Mouse (Mus musculus): ENCODE measurements around the gene Six4. TPM values are rescaled to one million over a fixed set of nuclear protein-coding genes. Genes with fewer than 3 reads are reported as not detected.

Gene Six4
- total and polyA plus RNA-seq, 2 experiments from 2014 or later = 0.13 to 0.43 TPM

DNA sequence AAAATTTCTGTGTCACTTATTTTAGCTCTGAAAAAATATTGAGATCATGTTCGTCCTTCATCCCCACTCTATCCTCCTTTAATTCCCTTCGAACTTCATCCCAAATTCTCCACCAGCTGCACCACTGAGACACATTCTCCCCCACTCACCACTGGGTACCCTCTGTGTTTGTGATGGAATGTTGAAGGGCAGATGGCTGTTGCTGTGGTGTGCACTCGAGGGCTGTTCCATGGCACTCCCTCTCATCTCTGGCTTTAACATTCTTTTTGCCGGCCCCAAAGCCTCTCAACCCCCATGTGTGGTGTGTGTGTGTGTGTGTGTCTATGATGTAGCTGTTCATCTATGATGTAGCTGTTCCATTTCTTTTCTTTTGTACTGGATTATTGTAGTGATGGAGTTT lies 12.0 kb upstream of the Six4 start:
- Histone ChIP-seq H3K36me3 (ENCODE audit: insufficient read depth) (no peaks in the 10 kb centered on the region), H3K4me3 (ENCODE audit: low read depth, low read length) (no peak overlapping the region), H3K27me3 (ENCODE audit: insufficient read depth, low read length) (no peaks in the 10 kb centered on the region), H3K9ac (no peak overlapping the region), H3K4me2 (ENCODE audit: low read depth) (no peak overlapping the region), H3K4me1 (ENCODE audit: insufficient read depth) (peaks cover 5% of the 10 kb centered on the region; the same call in 1 of the 2 replicates), H3K27ac (ENCODE audit: low read depth, low read length) (no peak overlapping the region), H3K9me3 (ENCODE audit: low read length) (no peaks in the 10 kb centered on the region)
- no peak for TF ChIP-seq CTCF (IDR thresholded peaks at IDR 0.05; ENCODE audit: low read depth)
- ATAC-seq (no peak), DNase-seq (no peak)
- WGBS = 73% methylated on average over 4 of the region's 4 CpGs

GRCm38 (mm10) chr12:73123093-73124041 lies 10.1 kb upstream of the Six4 start, which contains the start of gene Mnat1:
Mnat1 (plus strand) TSS chr12:73123717.
- Histone ChIP-seq H3K36me3 (ENCODE audit: insufficient read depth) (no peaks in the 10 kb centered on the region), H3K27me3 (ENCODE audit: insufficient read depth, low read length) (no peaks in the 10 kb centered on the region), H3K9ac (peak within 1 kb of the TSS; percentile 72), H3K4me3 (ENCODE audit: low read depth, low read length) (peak within 1 kb of the TSS; percentile 62), H3K4me1 (ENCODE audit: insufficient read depth) (peaks cover 5% of the 10 kb centered on the region; the same call in 1 of the 2 replicates), H3K9me3 (ENCODE audit: low read length) (no peaks in the 10 kb centered on the region), H3K4me2 (ENCODE audit: low read depth) (peak within 1 kb of the TSS; percentile 54), H3K27ac (ENCODE audit: low read depth, low read length) (no peak within 1 kb of the TSS)
- TF ChIP-seq CTCF (IDR thresholded peaks at IDR 0.05; ENCODE audit: low read depth) = no peak
- WGBS = 1% methylated on average over 23 of the region's 23 CpGs
- ATAC-seq (peak; percentile 88), DNase-seq (peak; percentile 89)

DNA sequence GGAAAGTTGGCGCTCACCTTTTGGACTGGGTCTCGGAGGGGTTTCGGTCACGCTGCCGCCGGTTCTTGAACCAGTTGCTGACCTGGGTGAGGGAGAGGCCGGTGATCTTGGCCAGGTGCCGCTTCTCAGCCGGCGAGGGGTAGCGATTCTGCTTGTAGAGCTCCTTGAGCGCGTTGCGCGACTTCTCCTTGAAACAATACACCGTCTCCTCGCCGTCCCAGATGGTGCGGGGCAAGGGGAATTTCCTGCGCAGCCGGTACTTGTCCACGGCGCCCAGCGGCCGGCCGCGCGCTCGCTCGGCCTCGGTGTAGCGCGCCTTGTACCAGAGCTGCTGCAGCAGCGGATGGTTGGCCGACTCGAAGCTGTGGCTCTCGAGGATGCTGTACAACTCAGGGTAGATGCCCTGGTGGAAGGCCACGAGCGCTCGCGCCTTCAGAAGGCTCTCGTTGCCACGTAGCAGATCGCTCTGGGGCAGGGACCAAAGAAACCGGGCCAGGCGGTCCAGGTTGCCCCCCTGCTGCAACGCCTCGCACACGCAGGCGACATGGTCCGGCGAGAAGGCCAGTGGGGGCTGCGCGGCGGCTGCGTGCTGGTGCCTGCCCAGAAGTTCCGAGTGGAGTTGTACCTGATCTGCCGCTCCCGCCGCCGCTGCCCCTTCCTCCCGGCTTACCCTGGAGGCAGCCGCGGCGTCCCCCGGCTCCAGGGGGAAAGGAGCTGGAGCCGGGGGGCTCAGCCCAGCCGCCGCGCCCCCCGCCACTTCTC lies 749 bp downstream of the Six4 start:
- TF ChIP-seq CTCF (IDR thresholded peaks at IDR 0.05; ENCODE audit: low read depth) = no peak; the same call in 1 of the 2 replicates
- Histone ChIP-seq H3K9ac (peak overlapping the region; percentile 55), H3K4me3 (ENCODE audit: low read depth, low read length) (peak overlapping the region; percentile 62), H3K9me3 (ENCODE audit: low read length) (no peaks in the 10 kb centered on the region), H3K27me3 (ENCODE audit: insufficient read depth, low read length) (peaks cover 25% of the 10 kb centered on the region), H3K36me3 (ENCODE audit: insufficient read depth) (no peaks in the 10 kb centered on the region), H3K4me2 (ENCODE audit: low read depth) (peak overlapping the region; percentile 100), H3K27ac (ENCODE audit: low read depth, low read length) (no peak overlapping the region; the same call in 1 of the 2 replicates), H3K4me1 (ENCODE audit: insufficient read depth) (peaks cover 6% of the 10 kb centered on the region; the same call in 1 of the 2 replicates)
- peak; percentile 62 for ATAC-seq
- 2% methylated on average over 70 of the region's 71 CpGs for WGBS
- peak; percentile 36 for DNase-seq

DNA sequence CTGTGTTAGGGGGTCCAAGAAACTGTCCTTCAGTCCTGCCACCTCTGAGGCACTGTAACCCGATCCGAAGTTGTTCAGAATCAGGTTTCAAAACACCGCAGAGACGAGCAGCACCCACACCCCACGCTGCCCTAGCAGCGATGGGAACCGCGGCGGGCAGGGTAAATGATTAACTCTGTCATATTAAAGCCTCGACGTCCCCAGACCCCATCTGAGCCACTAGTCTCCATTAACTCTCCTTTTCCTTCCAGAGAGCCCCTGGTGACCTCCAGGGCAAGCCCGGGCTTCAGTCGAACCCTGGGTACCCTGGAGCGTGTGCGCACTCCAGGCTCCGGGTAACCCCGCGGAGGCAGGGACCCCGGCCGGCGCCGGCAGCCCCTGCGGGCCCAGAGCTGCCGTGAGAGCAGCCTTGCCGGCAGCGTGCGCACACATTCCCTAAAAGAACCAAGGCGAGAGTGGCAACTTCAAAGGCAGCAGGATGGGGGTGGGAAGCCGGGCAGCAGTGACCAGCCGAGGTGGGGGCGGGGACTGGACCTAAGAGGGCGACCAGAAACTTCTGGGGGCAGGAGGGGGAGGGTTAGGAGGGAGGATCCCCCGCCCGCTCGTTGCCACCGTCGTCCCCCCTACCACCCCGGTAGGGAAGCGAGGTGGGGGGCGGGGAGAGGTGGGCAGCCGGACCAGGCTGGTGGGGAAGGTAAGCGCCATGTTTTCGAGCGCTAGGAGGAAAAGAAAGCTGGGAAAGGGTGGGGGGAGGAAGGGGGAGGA lies 1.5 kb downstream of the Six4 start:
- ATAC-seq (0 out of 2 replicates have a peak, but pooled peaks have one; percentile 19), DNase-seq (peak; percentile 9)
- H3K4me2 ChIP-seq (ENCODE audit: low read depth) = peak overlapping the region; percentile 100
- H3K27me3 ChIP-seq (ENCODE audit: insufficient read depth, low read length) = peaks cover 25% of the 10 kb centered on the region
- peak overlapping the region; percentile 62 for H3K4me3 ChIP-seq (ENCODE audit: low read depth, low read length)
- H3K9ac ChIP-seq = peak overlapping the region; percentile 55
- H3K9me3 ChIP-seq (ENCODE audit: low read length) = no peaks in the 10 kb centered on the region
- TF ChIP-seq CTCF (IDR thresholded peaks at IDR 0.05; ENCODE audit: low read depth) = no peak
- no peak overlapping the region for H3K27ac ChIP-seq (ENCODE audit: low read depth, low read length)
- under 1% methylated on average over 39 of the region's 44 CpGs for WGBS
- no peaks in the 10 kb centered on the region for H3K36me3 ChIP-seq (ENCODE audit: insufficient read depth)
- peaks cover 6% of the 10 kb centered on the region; the same call in 1 of the 2 replicates for H3K4me1 ChIP-seq (ENCODE audit: insufficient read depth)

- Histone ChIP-seq H3K27me3 (ENCODE audit: insufficient read depth, low read length) (peaks cover 22% of the 10 kb centered on the region), H3K4me3 (ENCODE audit: low read depth, low read length) (no peak overlapping the region), H3K27ac (ENCODE audit: low read depth, low read length) (no peak overlapping the region), H3K36me3 (ENCODE audit: insufficient read depth) (no peaks in the 10 kb centered on the region), H3K9me3 (ENCODE audit: low read length) (no peaks in the 10 kb centered on the region), H3K4me1 (ENCODE audit: insufficient read depth) (peaks cover 6% of the 10 kb centered on the region; the same call in 1 of the 2 replicates), H3K9ac (no peak overlapping the region), H3K4me2 (ENCODE audit: low read depth) (peak overlapping the region; percentile 100; the same call in 1 of the 2 replicates)
- ATAC-seq (no peak), DNase-seq (no peak)
- no peak for TF ChIP-seq CTCF (IDR thresholded peaks at IDR 0.05; ENCODE audit: low read depth)
- WGBS = 10% methylated on average over 23 of the region's 23 CpGs
Measured at GRCm38 (mm10) chr12:73110431-73111111, 2.7 kb downstream of the Six4 start.

DNA sequence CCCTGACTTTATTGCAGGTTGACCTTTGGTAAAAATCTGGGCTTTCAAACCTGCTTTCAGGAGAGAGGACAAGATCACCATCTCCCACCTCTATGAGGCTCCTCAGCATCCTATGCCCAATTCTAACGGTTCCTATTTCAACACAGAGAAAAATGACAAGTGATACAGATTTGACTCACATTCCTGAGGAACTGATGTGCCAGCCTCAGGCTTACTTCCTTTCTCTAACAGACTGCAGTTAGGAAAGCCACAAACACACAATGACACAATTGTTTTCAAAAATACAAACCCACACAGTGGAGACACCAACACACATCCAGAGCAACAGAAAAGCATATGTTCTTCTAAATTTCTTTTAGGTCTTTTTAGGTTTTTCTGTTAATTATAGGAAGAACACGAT lies 5.4 kb downstream of the Six4 start:
- ATAC-seq (no peak), DNase-seq (no peak)
- Histone ChIP-seq H3K36me3 (ENCODE audit: insufficient read depth) (no peaks in the 10 kb centered on the region), H3K4me3 (ENCODE audit: low read depth, low read length) (no peak overlapping the region), H3K9ac (no peak overlapping the region), H3K4me2 (ENCODE audit: low read depth) (no peak overlapping the region), H3K27me3 (ENCODE audit: insufficient read depth, low read length) (peaks cover 16% of the 10 kb centered on the region), H3K27ac (ENCODE audit: low read depth, low read length) (no peak overlapping the region), H3K9me3 (ENCODE audit: low read length) (no peaks in the 10 kb centered on the region), H3K4me1 (ENCODE audit: insufficient read depth) (peaks cover 6% of the 10 kb centered on the region; the same call in 1 of the 2 replicates)
- TF ChIP-seq CTCF (IDR thresholded peaks at IDR 0.05; ENCODE audit: low read depth) = no peak
- WGBS = 84% methylated on average over 2 of the region's 2 CpGs

All from forebrain, postnatal 0 days (tissue).